Mouse (Mus musculus) limb, embryonic 11.5 days (tissue): ENCODE measurements around the gene Tktl1. TPM values are rescaled to one million over a fixed set of nuclear protein-coding genes. Genes with fewer than 3 reads are reported as not detected.
A peak's percentile ranks its signal among the peaks of the same experiment; 100 is the strongest.

ENCODE experiments used
- ATAC-seq: fragments of 200-750 bp; cut with Nextera tagmentation; 2 replicates; pipeline ENCODE4 v1.8.0; 2017; ENCODE audit warnings: low read depth; ENCODE audit not compliant: insufficient number of reproducible peaks, low FRiP score, low TSS enrichment
- DNase-seq: peaks from one replicate; pipeline ENCODE4 v3.0.0-alpha.2; 2015; ENCODE audit warnings: low spot score
- H3K27ac ChIP-seq: fragments of 300-500 bp; sonication (generic); replicated peaks from 2 replicates; pipeline ENCODE4 v1.5.1; 2014; ENCODE audit warnings: low read depth, mild to moderate bottlenecking, low read length
- H3K27me3 ChIP-seq: fragments of 300-500 bp; sonication (generic); 2 replicates; pipeline ENCODE4 v1.6.1; 2014; ENCODE audit warnings: mild to moderate bottlenecking, low read length, mixed read lengths; ENCODE audit not compliant: control insufficient read depth, insufficient read depth
- H3K36me3 ChIP-seq: fragments of 300-500 bp; sonication (generic); 2 replicates; pipeline ENCODE4 v1.6.1; 2014; ENCODE audit warnings: mild to moderate bottlenecking, low read length, moderate library complexity, mixed read lengths; ENCODE audit not compliant: control insufficient read depth, insufficient read depth
- H3K4me1 ChIP-seq: fragments of 300-500 bp; sonication (generic); 2 replicates; pipeline ENCODE4 v1.6.1; 2014; ENCODE audit warnings: low read length, mixed read lengths; ENCODE audit not compliant: control insufficient read depth, insufficient read depth
- H3K4me2 ChIP-seq: fragments of 300-500 bp; sonication (generic); 2 replicates; pipeline ENCODE4 v1.6.1; 2014; ENCODE audit warnings: low read depth, mild to moderate bottlenecking, moderate library complexity; ENCODE audit not compliant: severe bottlenecking
- H3K4me3 ChIP-seq: fragments of 300-500 bp; sonication (generic); 2 replicates; pipeline ENCODE4 v1.5.1; 2014; ENCODE audit warnings: low read depth, low read length
- H3K9ac ChIP-seq: fragments of 300-500 bp; sonication (generic); 2 replicates; pipeline ENCODE4 v1.6.1; 2014; ENCODE audit warnings: mild to moderate bottlenecking, low read length
- H3K9me3 ChIP-seq: fragments of 300-500 bp; sonication (generic); 2 replicates; pipeline ENCODE4 v1.6.1; 2016; ENCODE audit warnings: low read length; ENCODE audit not compliant: control insufficient read depth
- WGBS: fragments of 180-500 bp; shearing (Covaris S2); extraction: QIAGEN DNeasy Blood & Tissue Kit; methylation state at CpG from one replicate; pipeline ENCODE4 v1.1.7; 2014; 5-methylcytosine and 5-hydroxymethylcytosine counted together
- polyA plus RNA-seq: library from polyadenylated mRNA; unstranded; fragments of >200 nt; fragmentation: Nextera tagmentation; extraction: Ambion mirVana; gene quantifications from 2 replicates; pipeline ENCODE4 v1.2.1, GENCODE M21; 2014

Tktl1 gene
- polyA plus RNA-seq, 1 experiment from 2014 or later = not detected

DNA sequence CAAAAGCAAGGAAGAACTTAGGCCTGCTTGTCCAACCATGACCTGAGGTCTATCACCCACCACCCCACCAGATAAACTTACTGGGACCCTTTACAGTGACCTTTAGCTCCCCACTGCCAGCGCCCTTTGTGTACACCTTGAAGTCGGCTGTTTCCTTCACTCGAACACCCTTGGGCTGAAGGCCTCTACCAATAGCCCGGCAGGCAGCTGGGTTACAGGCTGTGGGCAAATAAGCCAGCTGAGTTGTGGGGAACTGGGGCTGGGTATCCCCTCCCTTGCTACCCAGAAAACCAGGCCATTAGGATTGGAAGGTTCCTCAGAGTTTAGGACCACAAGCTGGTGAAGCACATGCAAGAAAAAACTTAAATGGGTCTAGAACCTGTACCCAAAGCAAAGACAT, 63.3 kb downstream of the Tktl1 start:
- Histone ChIP-seq H3K27ac (no peak overlapping the region), H3K4me2 (no peak overlapping the region), H3K9me3 (no peaks in the 10 kb centered on the region), H3K4me1 (no peaks in the 10 kb centered on the region), H3K9ac (no peak overlapping the region), H3K27me3 (no peaks in the 10 kb centered on the region), H3K36me3 (peaks cover 8% of the 10 kb centered on the region; the same call in 1 of the 2 replicates), H3K4me3 (no peak overlapping the region)
- ATAC-seq (no peak), DNase-seq (no peak)
- WGBS = 89% methylated on average over 4 of the region's 4 CpGs

DNA sequence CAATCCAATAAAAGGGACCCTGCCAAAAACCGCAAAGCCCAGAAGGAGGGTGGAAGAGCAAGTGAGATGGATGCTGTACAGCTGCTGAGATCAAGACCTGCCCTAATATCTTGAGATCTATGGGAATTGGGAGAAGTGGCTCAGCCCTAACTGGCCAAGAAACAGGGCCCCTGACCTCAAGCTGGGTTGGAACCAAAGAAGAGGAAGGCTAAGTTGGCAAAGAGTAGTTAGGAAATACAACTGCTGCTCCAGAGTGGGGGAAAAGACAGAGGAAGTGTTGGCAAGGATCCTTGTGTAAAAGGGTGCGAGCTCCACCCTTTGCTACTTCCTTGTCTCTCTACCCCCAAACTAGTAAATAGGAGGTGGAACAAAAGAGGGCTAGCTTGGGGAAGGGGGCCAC, 66.3 kb downstream of the Tktl1 start:
- Histone ChIP-seq H3K4me3 (peak overlapping the region; percentile 60; the same call in 1 of the 2 replicates), H3K9me3 (no peaks in the 10 kb centered on the region), H3K4me2 (peak overlapping the region; percentile 60; the same call in 1 of the 2 replicates), H3K27me3 (no peaks in the 10 kb centered on the region), H3K4me1 (no peaks in the 10 kb centered on the region), H3K9ac (no peak overlapping the region), H3K27ac (no peak overlapping the region), H3K36me3 (peaks cover 8% of the 10 kb centered on the region; the same call in 1 of the 2 replicates)
- ATAC-seq (no peak), DNase-seq (no peak)
- 91% methylated on average over 2 of the region's 2 CpGs for WGBS

DNA sequence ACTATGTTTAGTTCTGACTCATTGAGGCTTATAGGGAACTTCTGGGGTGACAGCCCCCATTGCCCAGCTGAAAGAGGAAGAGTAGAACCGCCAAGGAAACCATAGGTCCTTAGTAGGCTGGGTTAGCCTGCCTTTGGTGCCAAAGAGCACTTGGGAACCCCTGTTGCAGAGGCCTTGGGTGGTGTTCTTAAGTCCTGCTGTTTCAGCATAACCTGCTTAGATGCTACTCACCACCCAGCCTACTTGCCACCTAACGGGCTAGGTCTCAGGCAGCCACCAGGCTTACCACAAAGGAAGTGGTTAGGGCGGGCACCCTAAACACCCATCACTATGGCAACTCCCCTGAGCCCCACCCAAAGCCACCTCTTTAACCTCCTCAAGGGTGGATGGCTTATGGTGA, 66.7 kb downstream of the Tktl1 start:
- H3K27ac ChIP-seq = no peak overlapping the region
- H3K4me1 ChIP-seq = no peaks in the 10 kb centered on the region
- H3K4me2 ChIP-seq = peak overlapping the region; percentile 60
- H3K9me3 ChIP-seq = no peaks in the 10 kb centered on the region
- no peak overlapping the region for H3K9ac ChIP-seq
- DNase-seq (no peak), ATAC-seq (no peak)
- no peaks in the 10 kb centered on the region for H3K27me3 ChIP-seq
- H3K4me3 ChIP-seq = peak overlapping the region; percentile 60; the same call in 1 of the 2 replicates
- WGBS = 81% methylated on average over 3 of the region's 3 CpGs
- peaks cover 8% of the 10 kb centered on the region; the same call in 1 of the 2 replicates for H3K36me3 ChIP-seq

DNA sequence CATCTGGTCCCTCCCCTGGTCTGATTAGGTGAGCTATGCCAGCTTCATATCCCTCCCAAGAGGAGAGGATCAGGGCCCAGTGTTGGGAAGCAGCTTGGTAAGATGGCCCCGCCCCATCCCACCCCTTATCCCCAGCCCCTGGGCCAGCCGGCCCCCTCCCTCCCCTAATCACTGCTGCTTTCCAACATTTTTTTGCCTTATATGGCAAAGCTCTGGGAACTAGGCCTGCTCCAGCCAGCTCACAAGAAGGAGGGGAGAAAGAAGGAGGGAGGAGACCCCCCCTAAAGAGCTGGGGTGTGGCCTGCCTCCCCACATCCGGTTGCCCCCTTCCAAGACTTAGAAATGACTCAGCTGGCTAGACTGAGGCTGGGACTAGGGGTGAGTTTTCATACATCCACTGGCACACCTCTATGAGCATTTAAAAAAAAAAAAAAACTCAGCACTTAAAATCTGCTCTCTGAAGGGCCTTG, 67.6 kb downstream of the Tktl1 start:
- 18% methylated on average over 3 of the region's 3 CpGs for WGBS
- DNase-seq = peak; percentile 68

DNA sequence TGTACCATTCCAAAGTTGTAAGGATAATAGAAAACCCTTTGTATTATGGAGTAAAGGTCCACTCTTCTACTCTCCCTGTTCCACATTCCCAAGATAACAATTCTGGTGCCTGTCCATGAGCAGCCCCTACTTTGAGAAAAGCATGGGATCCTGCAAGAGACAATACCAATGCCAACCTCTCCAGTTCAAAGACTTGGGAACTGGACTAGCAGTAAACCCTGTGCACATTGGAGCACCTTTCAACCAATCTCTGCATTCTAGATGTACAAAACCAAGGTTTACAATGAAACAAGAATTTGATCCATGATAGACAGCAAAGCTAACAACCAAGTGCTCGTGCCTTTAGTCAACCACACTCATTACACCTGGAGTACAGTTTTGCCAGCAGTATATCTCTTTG, 68.0 kb downstream of the Tktl1 start:
- H3K27me3 ChIP-seq = no peaks in the 10 kb centered on the region
- no peaks in the 10 kb centered on the region for H3K4me1 ChIP-seq
- H3K27ac ChIP-seq = no peak overlapping the region
- no peak for ATAC-seq
- DNase-seq = no peak
- H3K4me2 ChIP-seq = peak overlapping the region; percentile 60
- H3K9ac ChIP-seq = peak overlapping the region; percentile 78
- peaks cover 8% of the 10 kb centered on the region; the same call in 1 of the 2 replicates for H3K36me3 ChIP-seq
- H3K4me3 ChIP-seq = peak overlapping the region; percentile 60
- H3K9me3 ChIP-seq = no peaks in the 10 kb centered on the region
- WGBS = 32% methylated on average over 1 of the region's 1 CpGs

More for the DNA sequence above, 67.6 kb downstream of the Tktl1 start:
- Histone ChIP-seq H3K4me3 (peak overlapping the region; percentile 60), H3K4me2 (peak overlapping the region; percentile 60), H3K4me1 (no peaks in the 10 kb centered on the region), H3K27me3 (no peaks in the 10 kb centered on the region), H3K36me3 (peaks cover 8% of the 10 kb centered on the region; the same call in 1 of the 2 replicates), H3K9me3 (no peaks in the 10 kb centered on the region), H3K27ac (no peak overlapping the region), H3K9ac (peak overlapping the region; percentile 0)
- ATAC-seq = peak; percentile 35; the same call in 1 of the 2 replicates

DNA sequence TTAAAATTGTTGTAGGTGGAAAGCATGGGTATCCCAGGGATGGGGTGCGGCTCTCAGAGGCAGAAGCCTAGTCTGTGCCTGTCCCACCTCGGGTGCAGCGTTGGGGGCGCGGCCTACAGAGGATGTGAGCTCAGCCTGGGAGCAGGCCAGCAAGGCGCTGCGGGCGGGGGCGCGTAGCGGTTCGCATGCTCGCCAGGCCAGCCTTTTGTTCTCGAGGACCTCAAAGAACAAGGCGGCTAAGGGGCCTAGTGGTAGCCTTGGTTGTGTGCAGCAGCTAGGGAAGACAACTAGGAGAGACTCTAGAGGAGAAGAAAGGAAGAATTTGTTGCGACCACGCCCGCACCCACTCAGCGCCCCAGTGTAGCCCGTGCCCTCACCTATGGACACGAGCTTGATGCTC, 68.6 kb downstream of the Tktl1 start:
- Histone ChIP-seq H3K9me3 (no peaks in the 10 kb centered on the region), H3K36me3 (peaks cover 6% of the 10 kb centered on the region; the same call in 1 of the 2 replicates), H3K4me1 (no peaks in the 10 kb centered on the region), H3K4me2 (peak overlapping the region; percentile 60), H3K27me3 (no peaks in the 10 kb centered on the region), H3K27ac (peak overlapping the region; percentile 68), H3K4me3 (peak overlapping the region; percentile 60), H3K9ac (peak overlapping the region; percentile 78)
- DNase-seq (peak; percentile 78), ATAC-seq (peak; percentile 31; the same call in 1 of the 2 replicates)
- WGBS = 26% methylated on average over 21 of the region's 21 CpGs

DNA sequence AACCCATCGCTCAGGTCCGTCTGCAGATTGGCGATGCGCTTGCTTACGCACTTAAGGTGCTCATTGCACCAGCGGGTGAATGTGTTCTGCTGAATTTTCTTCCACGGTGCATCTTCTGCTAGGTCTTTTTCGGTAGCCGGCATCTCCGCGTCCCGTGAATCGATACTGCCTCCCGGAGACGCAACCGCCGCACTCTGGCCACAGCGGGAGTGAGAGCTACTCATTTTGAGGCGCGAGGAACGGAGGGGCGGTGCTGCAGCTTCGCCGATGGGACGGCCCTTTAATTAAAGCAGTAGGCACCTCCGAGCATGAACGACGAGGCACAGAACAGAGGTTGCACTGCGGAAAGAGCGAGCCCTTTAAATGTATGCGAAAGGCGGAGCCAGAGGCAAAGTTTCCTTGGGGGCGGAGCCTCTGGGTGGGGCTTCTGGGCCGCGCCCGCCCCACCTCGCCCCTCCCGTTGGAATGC, 69.2 kb downstream of the Tktl1 start:
- H3K27ac ChIP-seq = peak overlapping the region; percentile 68
- H3K36me3 ChIP-seq = peaks cover 2% of the 10 kb centered on the region; the same call in 1 of the 2 replicates
- H3K4me2 ChIP-seq = peak overlapping the region; percentile 60
- DNase-seq (peak; percentile 87), ATAC-seq (peak; percentile 89)
- H3K4me3 ChIP-seq = peak overlapping the region; percentile 60
- H3K4me1 ChIP-seq = no peaks in the 10 kb centered on the region
- no peaks in the 10 kb centered on the region for H3K27me3 ChIP-seq
- no peaks in the 10 kb centered on the region for H3K9me3 ChIP-seq
- WGBS = 22% methylated on average over 33 of the region's 38 CpGs
- peak overlapping the region; percentile 78 for H3K9ac ChIP-seq

DNA sequence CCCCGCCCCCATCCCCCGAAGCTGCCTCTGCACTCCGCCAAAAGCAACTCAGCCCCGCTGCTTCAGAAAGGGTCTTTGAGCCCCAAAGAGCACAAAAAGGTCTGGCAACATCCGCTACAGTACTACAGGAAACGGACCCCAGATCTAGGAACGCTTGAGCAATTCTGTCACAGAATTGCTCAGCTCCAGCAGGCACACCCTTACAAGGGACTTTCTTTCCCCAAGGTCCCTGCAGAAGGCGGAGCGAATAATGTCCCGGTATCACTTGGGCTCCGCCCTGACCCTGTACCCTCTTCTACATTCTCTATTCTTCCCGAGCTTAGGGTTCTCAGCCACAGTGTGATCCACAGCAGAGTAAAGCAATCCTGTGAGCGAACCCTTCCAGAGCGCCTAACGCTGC, 69.6 kb downstream of the Tktl1 start:
- Histone ChIP-seq H3K4me3 (peak overlapping the region; percentile 26), H3K9ac (0 out of 2 replicates have a peak overlapping the region, but pooled peaks have one; percentile 32), H3K4me1 (no peaks in the 10 kb centered on the region), H3K9me3 (no peaks in the 10 kb centered on the region), H3K27ac (0 out of 2 replicates have a peak overlapping the region, but pooled peaks have one; percentile 25), H3K4me2 (peak overlapping the region; percentile 39), H3K36me3 (no peaks in the 10 kb centered on the region; the same call in 1 of the 2 replicates), H3K27me3 (no peaks in the 10 kb centered on the region)
- ATAC-seq = no peak; the same call in 1 of the 2 replicates
- no peak for DNase-seq
- 15% methylated on average over 14 of the region's 15 CpGs for WGBS
